Mouse (Mus musculus) embryo, embryonic 10.5 days (tissue): ENCODE measurements around the gene Ephb6.

Source experiments
- DNase-seq: peaks from one replicate; pipeline ENCODE4 v3.0.0-alpha.2; 2015; ENCODE audit warnings: low spot score

The Ephb6 gene

DNA sequence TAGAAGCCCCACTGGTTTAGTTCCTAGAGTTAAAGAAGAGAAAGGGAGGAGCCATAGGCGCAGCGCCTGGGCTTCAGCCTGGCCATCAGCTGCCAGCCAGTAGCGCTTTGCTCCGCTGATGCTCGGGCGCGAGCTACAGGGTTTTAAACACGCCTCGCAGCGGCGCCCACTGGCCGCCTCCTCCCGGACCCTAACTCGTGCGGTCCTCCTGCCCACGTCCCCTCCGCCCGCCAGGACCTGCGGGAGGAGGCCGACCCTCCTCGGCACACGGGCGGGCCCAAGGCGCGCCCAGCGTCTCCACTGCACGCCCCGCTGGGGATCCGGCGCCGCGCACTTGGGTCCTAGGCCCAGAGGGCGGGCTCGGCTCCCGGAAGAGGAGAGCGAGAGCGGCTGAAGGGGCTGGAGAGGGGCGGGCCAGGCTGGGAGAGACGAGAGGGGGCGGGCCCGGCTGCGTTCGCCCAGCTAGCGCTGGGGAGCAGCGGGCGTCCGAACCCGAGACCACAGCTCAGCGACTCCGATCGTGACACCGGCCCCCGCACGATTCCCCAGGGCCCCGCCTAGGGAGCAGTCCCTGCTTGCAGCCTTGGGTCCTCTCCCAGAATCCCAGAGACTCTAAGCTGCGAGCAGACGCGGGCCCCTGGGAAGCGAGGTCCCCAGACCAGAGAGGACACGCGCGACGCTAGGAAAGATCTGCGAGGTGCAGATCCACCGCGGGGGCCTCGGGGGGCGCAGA lies at the start of gene Ephb6:
Gene Ephb6, plus strand, starts transcription at position 422 of the 733 bp plus-strand sequence.
- DNase-seq = peak; percentile 92

DNA sequence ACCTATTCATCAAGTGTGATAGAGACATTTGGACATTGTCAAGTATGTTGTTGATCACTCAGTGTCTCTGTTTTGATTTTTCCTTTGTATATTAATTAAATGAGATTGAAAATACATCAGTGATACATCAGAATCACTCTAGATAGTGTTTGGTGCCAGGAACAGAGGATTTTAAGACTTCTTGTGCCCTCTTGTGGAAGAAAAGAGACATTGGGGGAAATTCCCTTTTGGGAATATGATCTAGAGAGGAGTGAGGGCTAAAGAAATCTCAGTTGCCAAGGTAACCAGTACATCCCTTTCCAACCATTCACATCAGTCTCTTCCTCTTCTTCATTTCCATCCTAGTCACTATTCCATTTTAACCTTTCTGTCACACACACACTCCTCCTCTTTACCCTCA lies 48.9 kb upstream of the Ephb6 start:
- peak; percentile 45 for DNase-seq

DNA sequence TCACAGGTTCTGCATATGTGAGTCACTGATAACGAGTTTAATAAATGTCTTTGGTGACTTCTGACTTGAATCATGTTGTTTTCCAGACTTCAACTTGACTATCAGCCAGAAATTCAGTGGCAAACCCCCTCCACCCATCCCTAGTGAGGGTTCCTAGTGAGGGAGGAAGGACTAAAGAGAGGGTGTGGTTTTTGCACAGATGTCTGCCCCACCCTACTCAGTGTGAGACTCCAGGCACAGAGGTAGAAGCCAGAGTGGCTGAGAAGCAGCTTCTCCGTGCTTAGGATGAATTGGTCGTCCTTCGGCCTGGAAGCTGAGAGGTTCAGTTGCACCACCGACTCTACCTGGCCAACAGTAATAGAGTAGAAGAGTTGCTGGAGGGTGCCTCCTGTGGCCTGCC lies 47.8 kb upstream of the Ephb6 start:
- DNase-seq = no peak

GRCm38 (mm10) chr6:41558271-41558670 lies 47.0 kb upstream of the Ephb6 start:
- no peak for DNase-seq

DNA sequence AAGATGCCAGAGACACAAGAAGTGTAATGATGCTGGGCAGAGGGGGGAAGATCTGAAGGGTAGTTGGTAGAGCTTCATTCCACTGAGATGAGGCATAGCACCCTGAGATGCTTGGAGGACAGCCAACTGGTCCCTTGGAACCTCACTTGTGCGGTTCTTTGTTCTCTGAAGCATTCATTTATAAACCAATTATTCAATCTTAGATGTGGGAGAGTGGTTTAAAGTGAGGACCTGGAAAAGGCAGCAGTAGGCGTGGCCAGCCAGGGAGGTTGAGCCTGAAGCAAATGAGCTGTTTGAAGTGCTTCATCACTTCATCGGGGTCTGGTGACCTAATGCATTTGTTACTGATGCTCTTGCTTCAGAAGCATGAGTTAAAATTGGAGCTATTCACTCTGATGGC lies 46.0 kb upstream of the Ephb6 start:
- DNase-seq = no peak

DNA sequence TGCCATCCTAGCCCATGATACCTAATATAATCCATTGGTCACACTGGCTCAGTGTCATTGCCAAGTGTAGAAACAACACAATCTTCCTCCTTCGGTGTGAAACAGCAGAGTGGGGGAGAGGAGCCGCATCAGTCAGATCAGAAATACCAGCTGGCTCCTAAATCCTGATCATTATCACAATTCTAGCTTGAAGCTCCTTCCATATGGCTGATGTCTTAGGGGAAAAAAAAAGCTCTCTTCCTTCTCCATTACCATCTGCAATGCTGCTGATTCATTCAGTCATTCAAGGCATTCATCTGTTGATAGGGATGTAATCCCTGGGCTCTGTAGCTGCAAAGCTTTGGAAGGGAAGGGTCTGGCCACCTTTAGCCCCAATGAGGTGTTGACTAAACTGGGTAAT lies 45.0 kb upstream of the Ephb6 start:
- no peak for DNase-seq

- DNase-seq = no peak
Observed at GRCm38 (mm10) chr6:41562598-41562997, 42.7 kb upstream of the Ephb6 start.

DNA sequence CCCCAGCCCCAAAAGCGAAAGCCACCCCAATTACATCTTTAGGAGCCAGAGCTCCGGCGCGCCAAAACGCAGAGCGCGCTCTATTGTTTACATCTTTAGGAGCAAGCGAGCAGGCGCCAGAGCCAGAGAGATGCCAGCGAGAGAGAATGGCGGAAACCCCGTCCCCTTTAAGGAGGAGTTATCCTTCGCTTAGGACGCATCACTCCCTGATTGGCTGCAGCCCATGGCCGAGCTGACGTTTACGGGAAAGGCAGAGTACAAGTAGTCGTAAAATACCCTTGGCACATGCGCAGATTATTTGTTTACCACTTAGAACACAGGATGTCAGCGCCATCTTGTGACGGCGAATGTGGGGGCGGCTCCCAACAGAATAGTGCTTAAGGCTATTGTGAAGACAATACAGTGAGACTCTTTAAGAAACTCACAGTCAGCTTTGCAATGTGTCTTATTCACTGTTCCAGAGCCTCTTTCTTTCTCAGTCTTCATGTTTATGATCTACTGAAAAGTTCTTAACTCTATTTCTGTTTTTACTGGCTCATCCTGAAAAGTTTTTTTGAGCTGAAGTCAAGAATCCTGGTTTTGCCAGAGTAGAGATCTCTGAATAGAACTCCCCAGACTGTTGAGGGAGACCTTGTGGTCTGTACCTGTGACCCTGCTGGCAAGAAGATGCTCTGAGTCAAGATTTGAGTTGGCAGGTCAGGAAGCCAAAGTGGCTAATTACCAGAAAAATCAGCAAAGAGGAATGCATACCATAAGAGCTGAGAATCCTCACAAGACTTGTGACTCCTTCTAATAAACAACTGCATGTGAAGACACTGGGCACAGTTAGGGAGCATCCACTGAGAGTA lies 42.0 kb upstream of the Ephb6 start:
- peak; percentile 19 for DNase-seq

DNA sequence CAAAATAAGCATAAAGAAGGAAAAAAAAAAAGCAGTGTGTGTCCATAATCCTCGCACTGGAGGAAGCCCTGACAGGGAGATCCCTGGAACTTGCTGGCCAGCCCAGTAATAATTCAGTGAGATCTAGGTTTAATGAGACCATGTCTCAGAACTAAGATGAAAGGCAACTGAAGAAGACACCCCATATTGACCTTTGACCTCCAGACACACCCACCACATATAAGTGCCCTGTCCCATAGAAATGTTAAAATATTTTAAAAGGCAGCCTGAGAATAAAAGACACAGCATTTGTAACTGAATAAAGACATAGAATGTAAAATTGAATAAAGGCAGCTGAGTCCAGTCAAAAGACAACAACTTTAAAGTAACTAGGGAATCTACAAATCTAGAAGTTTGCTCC lies 40.0 kb upstream of the Ephb6 start:
- DNase-seq = no peak

- DNase-seq = no peak
Observed at GRCm38 (mm10) chr6:41566965-41567364, 38.3 kb upstream of the Ephb6 start.

DNA sequence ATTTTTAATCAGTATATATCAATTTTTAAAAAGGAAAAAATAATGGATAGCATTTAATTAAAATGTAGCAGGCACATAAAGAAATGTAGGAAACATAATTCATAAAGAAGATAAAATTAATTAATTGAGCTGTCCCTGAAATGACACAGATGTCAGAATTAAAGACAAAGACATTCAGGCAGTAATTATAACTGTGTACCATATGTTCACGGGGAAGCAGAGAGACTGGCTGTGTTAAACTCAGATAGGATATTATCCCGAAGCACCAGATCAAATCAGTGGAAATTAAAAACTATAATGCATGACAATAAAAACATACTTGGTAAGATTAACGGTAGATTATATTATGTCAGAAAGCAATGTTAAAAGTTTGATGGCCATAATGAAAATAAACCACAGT lies 36.2 kb upstream of the Ephb6 start:
- DNase-seq = no peak

GRCm38 (mm10) chr6:41576526-41577097 lies 28.7 kb upstream of the Ephb6 start:
- no peak for DNase-seq

DNA sequence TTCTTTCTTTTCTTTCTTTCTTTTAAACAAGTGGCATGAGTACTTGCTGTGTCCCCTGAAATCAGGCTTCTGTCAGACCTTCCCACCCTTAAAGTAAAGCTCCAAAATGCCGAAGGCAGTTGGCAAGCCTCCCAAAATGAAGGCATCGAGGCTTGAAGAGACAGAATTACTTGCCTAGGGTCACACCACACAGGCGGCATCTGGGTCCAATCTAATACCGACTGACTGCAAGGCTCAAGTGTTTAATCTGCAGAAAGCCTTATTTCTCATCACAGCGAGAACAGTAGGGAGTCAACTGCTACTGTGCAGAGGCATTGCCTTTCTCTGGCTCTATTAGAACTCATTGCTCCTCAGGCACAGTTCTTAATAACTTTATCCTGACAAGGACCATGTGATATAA lies 28.0 kb upstream of the Ephb6 start:
- DNase-seq = peak; percentile 11

- DNase-seq = no peak
Observed at GRCm38 (mm10) chr6:41581295-41581694, 24.0 kb upstream of the Ephb6 start.

DNA sequence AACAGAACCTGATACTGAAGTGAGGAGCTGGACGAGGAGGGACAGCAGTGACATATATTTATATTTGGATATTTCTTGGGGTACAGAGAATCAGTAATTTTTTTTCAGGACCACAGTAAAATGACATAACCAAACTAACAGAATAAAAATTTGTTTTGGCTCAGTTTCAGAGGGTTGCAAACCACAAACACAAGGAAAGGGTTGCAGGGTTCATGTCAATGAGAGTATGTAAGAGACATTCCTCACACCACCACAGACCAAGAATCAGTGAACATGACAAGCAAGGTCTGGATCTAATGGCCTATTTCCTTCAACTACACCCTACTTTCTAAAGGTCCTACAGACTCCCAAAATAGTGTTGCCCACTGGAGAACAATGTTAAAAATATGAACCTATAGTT lies 23.1 kb upstream of the Ephb6 start:
- DNase-seq = no peak

DNA sequence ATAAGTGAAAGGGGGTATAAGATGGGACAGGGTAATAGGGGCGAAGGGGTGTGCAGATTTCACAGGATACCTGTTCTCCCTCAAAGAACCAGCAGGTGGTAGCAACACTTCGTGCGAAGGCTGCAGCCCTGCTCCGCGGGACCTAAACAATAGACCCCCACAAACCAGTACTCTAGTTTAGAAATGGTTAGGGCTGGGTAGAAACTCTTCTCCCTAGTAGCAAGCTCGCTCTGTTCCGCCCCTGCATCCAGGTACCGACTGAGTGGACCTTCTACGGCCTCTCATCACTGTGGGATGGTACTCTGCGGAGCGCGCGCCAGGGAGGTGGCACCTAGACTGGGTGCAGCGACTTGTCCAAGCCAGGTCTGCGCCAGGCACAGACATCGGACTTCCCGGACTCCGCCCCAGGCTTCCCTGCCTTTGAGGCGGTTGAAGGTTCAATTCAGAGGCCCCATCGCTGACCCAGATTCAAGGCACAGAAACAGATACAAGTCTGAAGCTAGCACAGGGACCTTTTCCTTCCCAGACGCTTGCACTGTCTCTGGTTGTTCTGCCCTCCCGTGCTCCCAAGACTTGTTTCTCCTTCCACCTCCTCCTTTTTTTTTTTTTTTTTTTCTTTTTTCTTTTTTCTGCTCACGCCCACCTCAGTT lies 756 bp upstream of the Ephb6 start:
- DNase-seq = peak; percentile 87

DNA sequence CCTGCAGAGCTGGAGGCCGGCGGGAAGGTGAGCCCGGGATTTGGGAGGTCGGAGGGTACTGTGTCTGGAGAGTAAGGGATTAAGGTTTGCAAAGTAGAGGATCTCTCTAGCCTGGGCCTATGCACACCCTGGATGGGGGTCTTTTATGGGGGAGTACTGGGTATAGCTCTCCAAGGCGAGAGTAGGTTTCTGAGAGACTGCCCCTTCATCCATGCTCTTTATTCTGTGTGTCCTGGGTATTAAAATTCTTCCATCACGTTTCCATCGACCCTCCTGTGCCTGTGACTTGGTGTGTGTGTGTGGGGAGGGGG lies 467 bp downstream of the Ephb6 start:
- no peak for DNase-seq

DNA sequence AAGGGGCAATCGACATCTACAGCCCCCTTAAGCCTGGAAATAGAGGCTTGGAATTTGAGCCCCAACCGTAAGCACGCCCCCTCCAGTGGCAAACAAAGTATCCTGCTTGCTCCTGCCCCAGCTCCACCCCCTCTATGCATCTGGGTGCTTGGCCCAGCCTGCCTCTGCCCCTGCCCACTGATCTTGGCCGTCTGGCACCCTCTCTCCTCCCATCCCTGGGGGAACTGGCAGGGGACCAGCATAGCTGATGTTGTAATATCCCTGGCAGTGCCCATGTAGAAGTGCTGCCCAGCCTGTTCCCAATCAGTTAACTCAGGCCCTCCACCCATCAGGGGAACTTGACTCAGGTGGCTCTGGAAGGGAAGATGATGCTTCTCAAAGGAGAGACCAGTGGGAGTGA lies 932 bp downstream of the Ephb6 start:
- peak; percentile 9 for DNase-seq

DNA sequence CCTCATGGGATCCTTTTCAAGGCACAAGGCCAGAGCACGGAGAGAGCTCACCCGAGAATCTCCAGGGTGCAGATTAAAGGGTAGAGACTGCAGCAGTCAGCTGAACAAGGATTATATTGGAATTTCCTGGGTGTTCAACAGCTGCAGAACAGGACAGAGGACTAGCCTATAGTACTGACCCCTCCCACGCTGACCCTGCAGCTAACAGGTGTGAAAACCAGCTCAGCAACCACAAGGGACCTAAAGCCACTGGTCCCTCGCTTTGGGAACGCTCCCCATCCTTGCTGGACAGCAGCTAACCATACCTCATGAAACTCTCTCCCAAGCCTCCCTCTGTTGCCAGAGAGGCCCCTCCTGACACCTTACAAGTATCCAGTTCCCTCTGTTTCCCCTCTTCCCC lies 2.4 kb downstream of the Ephb6 start:
- DNase-seq = no peak

- no peak for DNase-seq
Observed at GRCm38 (mm10) chr6:41620173-41620798, 15.0 kb downstream of the Ephb6 start.

- no peak for DNase-seq
Observed at GRCm38 (mm10) chr6:41621241-41621990, 16.1 kb downstream of the Ephb6 start.

DNA sequence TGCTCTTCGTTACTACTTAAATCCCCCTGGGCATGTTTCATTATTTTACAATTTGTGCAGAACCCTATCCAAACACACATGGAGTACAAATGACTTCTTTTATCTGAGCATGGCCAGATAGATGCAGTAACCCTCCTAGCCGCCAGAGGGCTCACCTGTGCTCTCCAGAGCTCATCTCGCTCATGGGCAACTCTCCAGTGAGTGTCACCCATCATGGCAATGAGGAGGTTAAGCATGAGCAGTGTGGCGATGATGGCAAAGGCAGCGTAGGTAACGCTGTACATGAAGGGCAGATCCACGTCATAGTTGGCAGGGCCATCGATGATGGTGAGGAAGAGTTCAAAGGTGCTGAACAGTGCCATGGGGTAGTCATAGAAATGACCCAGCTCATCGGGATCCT lies 17.4 kb downstream of the Ephb6 start:
- DNase-seq = peak; percentile 22
